Mouse (Mus musculus) embryonic facial prominence, embryonic 12.5 days (tissue): ENCODE measurements at regions not wholly inside any gene's neighbourhood (a gene's known extent, or its start where the extent isn't known, plus 50 kb on each side); places are given as distances from the start of the nearest gene placed in this dataset.
A peak's percentile ranks its signal among the peaks of the same experiment; 100 is the strongest.

Experiments used
- ATAC-seq: fragments of 200-750 bp; cut with Nextera tagmentation; 2 replicates; pipeline ENCODE4 v1.8.0; 2017; ENCODE audit not compliant: insufficient number of reproducible peaks, insufficient read depth, low FRiP score, low TSS enrichment
- H3K27ac ChIP-seq: fragments of 300-500 bp; sonication (generic); 2 replicates; pipeline ENCODE4 v1.5.1; 2016; ENCODE audit warnings: mild to moderate bottlenecking
- H3K27me3 ChIP-seq: fragments of 300-500 bp; sonication (generic); 2 replicates; pipeline ENCODE4 v1.6.1; 2016; ENCODE audit warnings: mild to moderate bottlenecking, moderate library complexity
- H3K36me3 ChIP-seq: fragments of 300-500 bp; sonication (generic); 2 replicates; pipeline ENCODE4 v1.6.1; 2016; ENCODE audit warnings: mild to moderate bottlenecking
- H3K4me1 ChIP-seq: fragments of 300-500 bp; sonication (generic); 2 replicates; pipeline ENCODE4 v1.6.1; 2016
- H3K4me2 ChIP-seq: fragments of 300-500 bp; sonication (generic); replicated peaks from 2 replicates; pipeline ENCODE4 v1.6.1; 2016; ENCODE audit warnings: mild to moderate bottlenecking, moderate library complexity
- H3K4me3 ChIP-seq: fragments of 300-500 bp; sonication (generic); 2 replicates; pipeline ENCODE4 v1.5.1; 2016; ENCODE audit warnings: mild to moderate bottlenecking
- H3K9ac ChIP-seq: fragments of 300-500 bp; sonication (generic); 2 replicates; pipeline ENCODE4 v1.6.1; 2016; ENCODE audit warnings: mild to moderate bottlenecking, moderate library complexity
- H3K9me3 ChIP-seq: fragments of 300-500 bp; sonication (generic); 2 replicates; pipeline ENCODE4 v1.6.1; 2016; ENCODE audit warnings: mild to moderate bottlenecking, moderate library complexity
- WGBS: fragments of 180-500 bp; shearing (Covaris S2); methylation state at CpG from one replicate; pipeline ENCODE4 v1.1.7; 2016; 5-methylcytosine and 5-hydroxymethylcytosine counted together

GRCm38 (mm10) chr13:64007688-64008087, 81.3 kb downstream of the Hsd17b3 start:
- Histone ChIP-seq H3K36me3 (no peaks in the 10 kb centered on the region), H3K4me2 (no peak overlapping the region), H3K27me3 (no peaks in the 10 kb centered on the region), H3K27ac (no peak overlapping the region), H3K4me1 (peaks cover 6% of the 10 kb centered on the region), H3K9ac (no peak overlapping the region), H3K9me3 (no peaks in the 10 kb centered on the region), H3K4me3 (no peak overlapping the region)
- no peak for ATAC-seq
- WGBS = 72% methylated on average over 2 of the region's 2 CpGs

- Histone ChIP-seq H3K27me3 (no peaks in the 10 kb centered on the region), H3K36me3 (no peaks in the 10 kb centered on the region), H3K4me1 (peaks cover 14% of the 10 kb centered on the region), H3K9me3 (no peaks in the 10 kb centered on the region), H3K27ac (peak overlapping the region; percentile 78), H3K4me2 (0 out of 2 replicates have a peak overlapping the region, but pooled peaks have one; percentile 9), H3K9ac (no peak overlapping the region), H3K4me3 (no peak overlapping the region)
- WGBS = 3% methylated on average over 6 of the region's 6 CpGs
- ATAC-seq = peak; percentile 56; the same call in 1 of the 2 replicates
Observed at GRCm38 (mm10) chr13:64002945-64003459, 86.0 kb downstream of the Hsd17b3 start.

DNA sequence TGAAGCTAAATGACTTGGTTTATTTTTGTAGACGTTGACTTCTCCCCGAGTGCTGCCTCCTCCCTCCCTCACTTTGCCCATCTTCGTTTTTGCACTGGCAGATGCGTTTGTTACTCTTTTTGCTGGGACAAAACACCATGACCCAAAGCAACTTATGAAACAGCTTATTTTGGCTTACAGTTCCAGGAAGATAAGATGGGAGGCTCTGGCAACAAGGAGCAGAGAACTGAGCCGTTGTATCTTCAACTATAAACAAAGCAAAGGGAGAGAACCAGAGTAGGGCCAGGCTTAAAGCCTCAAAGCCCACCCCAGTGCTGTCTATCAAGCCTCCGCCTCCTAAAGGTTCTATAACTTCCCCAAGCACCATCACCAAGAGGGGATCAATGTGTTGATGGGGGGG, 88.7 kb downstream of the Hsd17b3 start:
- H3K27ac ChIP-seq = no peak overlapping the region
- 75% methylated on average over 6 of the region's 6 CpGs for WGBS
- no peaks in the 10 kb centered on the region for H3K9me3 ChIP-seq
- no peak overlapping the region for H3K4me2 ChIP-seq
- no peak for ATAC-seq
- H3K9ac ChIP-seq = no peak overlapping the region
- no peaks in the 10 kb centered on the region for H3K36me3 ChIP-seq
- H3K27me3 ChIP-seq = no peaks in the 10 kb centered on the region
- H3K4me3 ChIP-seq = no peak overlapping the region
- H3K4me1 ChIP-seq = peaks cover 14% of the 10 kb centered on the region

GRCm38 (mm10) chr13:63998647-63999046, 90.4 kb downstream of the Hsd17b3 start:
- WGBS = 69% methylated on average over 10 of the region's 10 CpGs

DNA sequence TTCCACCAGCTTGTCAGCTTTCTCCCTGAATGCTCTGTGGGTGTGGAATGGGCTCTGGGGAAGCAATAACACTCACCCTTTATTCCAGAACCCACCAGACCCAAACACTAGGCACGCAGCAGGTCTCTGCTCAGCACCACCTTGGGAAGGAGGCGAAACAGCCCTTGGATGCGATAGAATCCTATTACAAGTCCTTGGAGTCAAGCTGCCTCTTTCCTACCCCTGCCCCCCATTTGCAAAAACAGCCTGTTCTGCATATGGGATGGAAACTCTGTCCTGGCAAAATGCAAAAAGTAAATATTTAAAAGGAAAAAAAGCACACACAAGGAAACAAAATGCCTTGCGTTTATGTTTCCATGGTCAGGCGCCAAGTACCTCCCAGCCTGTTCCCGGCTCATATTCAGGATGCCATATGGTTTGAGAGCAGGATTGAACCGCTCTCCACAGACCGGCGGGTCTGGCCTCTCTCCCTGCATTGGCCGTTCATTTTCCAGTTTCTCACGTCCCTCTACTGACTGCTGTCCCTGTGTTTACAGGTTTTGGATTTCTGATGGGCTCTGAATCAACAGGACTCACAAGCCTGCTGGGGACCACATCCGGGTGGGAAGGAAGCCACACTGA, 95.1 kb downstream of the Hsd17b3 start:
- Histone ChIP-seq H3K4me3 (no peak overlapping the region), H3K9me3 (no peaks in the 10 kb centered on the region), H3K9ac (no peak overlapping the region), H3K27me3 (no peaks in the 10 kb centered on the region), H3K27ac (peak overlapping the region; percentile 69; the same call in 1 of the 2 replicates), H3K36me3 (no peaks in the 10 kb centered on the region), H3K4me2 (no peak overlapping the region), H3K4me1 (0 out of 2 replicates have a peak, but pooled peaks cover 5% of the 10 kb centered on the region)
- ATAC-seq = 0 out of 2 replicates have a peak, but pooled peaks have one; percentile 73
- WGBS = 57% methylated on average over 12 of the region's 12 CpGs

More at GRCm38 (mm10) chr13:63998647-63999046, 90.4 kb downstream of the Hsd17b3 start:
- no peaks in the 10 kb centered on the region for H3K36me3 ChIP-seq
- no peak overlapping the region for H3K4me2 ChIP-seq
- no peak overlapping the region for H3K9ac ChIP-seq
- no peaks in the 10 kb centered on the region for H3K9me3 ChIP-seq
- peaks cover 14% of the 10 kb centered on the region for H3K4me1 ChIP-seq
- no peak for ATAC-seq
- no peaks in the 10 kb centered on the region for H3K27me3 ChIP-seq
- H3K4me3 ChIP-seq = no peak overlapping the region
- no peak overlapping the region for H3K27ac ChIP-seq

- Histone ChIP-seq H3K27ac (peak overlapping the region; percentile 69; the same call in 1 of the 2 replicates), H3K4me2 (no peak overlapping the region), H3K9me3 (no peaks in the 10 kb centered on the region), H3K4me3 (no peak overlapping the region), H3K4me1 (0 out of 2 replicates have a peak, but pooled peaks cover 5% of the 10 kb centered on the region), H3K27me3 (no peaks in the 10 kb centered on the region), H3K36me3 (no peaks in the 10 kb centered on the region), H3K9ac (no peak overlapping the region)
- no peak for ATAC-seq
- WGBS = 61% methylated on average over 1 of the region's 1 CpGs
Observed at GRCm38 (mm10) chr13:63992989-63993388, 96.0 kb downstream of the Hsd17b3 start.

- ATAC-seq = no peak
- Histone ChIP-seq H3K27me3 (no peaks in the 10 kb centered on the region), H3K9me3 (no peaks in the 10 kb centered on the region), H3K27ac (no peak overlapping the region), H3K9ac (no peak overlapping the region), H3K4me1 (0 out of 2 replicates have a peak, but pooled peaks cover 7% of the 10 kb centered on the region), H3K4me2 (no peak overlapping the region), H3K36me3 (no peaks in the 10 kb centered on the region), H3K4me3 (no peak overlapping the region)
- 20% methylated on average over 8 of the region's 8 CpGs for WGBS
Observed at GRCm38 (mm10) chr13:63990480-63990958, 98.5 kb downstream of the Hsd17b3 start.

GRCm38 (mm10) chr13:63989769-63990168, 99.3 kb downstream of the Hsd17b3 start:
- Histone ChIP-seq H3K27me3 (no peaks in the 10 kb centered on the region), H3K4me3 (no peak overlapping the region), H3K36me3 (no peaks in the 10 kb centered on the region), H3K9ac (no peak overlapping the region), H3K27ac (no peak overlapping the region), H3K4me2 (no peak overlapping the region), H3K4me1 (peaks cover 12% of the 10 kb centered on the region; the same call in 1 of the 2 replicates), H3K9me3 (no peaks in the 10 kb centered on the region)
- 73% methylated on average over 2 of the region's 2 CpGs for WGBS
- no peak for ATAC-seq

DNA sequence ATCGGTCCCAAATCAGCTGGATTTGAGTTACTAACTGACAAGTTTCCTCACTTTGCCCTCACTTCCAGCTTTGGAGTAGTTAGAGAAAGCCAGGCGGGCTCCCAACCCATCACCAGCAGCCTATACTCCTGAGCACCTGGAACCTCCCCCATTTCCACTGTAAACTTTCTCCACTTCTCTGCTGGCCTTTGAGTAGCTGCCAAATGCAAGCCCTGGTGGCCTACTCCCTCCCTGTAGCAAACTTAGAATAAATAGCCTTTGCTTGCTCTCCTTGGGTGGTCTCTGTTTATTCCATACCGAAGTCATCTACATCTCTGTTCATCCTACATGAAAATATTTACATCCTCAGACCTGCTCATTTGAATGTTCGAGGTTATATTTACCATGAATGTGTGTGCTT, 100.8 kb downstream of the Hsd17b3 start:
- H3K4me2 ChIP-seq = no peak overlapping the region

DNA sequence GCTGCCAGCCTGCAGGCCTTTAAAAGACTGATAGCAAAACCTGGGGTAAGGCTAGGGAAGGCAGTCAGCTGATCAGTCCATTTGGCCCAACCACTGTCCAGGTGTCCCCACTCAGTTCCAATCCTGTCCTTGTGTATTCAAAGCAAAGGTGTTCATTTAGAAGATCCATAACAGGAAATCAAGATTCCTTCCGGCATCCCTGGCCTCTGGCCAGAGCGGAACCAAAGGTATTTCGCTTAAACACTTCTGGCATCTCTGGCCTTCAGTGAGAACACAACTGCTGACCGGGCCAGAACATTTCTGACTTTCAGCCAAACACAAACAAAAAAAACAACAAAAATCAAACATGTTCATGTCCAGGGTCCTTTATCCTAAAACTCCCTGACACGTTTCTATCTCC, 102.3 kb downstream of the Hsd17b3 start:
- no peaks in the 10 kb centered on the region for H3K9me3 ChIP-seq
- H3K4me1 ChIP-seq = peaks cover 9% of the 10 kb centered on the region; the same call in 1 of the 2 replicates
- H3K36me3 ChIP-seq = no peaks in the 10 kb centered on the region
- H3K4me3 ChIP-seq = no peak overlapping the region
- H3K27me3 ChIP-seq = no peaks in the 10 kb centered on the region
- no peak for ATAC-seq
- no peak overlapping the region for H3K4me2 ChIP-seq
- no peak overlapping the region for H3K27ac ChIP-seq
- 84% methylated on average over 5 of the region's 5 CpGs for WGBS
- no peak overlapping the region; the same call in 1 of the 2 replicates for H3K9ac ChIP-seq

More for the DNA sequence above, 100.8 kb downstream of the Hsd17b3 start:
- Histone ChIP-seq H3K4me1 (peaks cover 10% of the 10 kb centered on the region; the same call in 1 of the 2 replicates), H3K36me3 (no peaks in the 10 kb centered on the region), H3K27ac (peak overlapping the region; percentile 36; the same call in 1 of the 2 replicates), H3K27me3 (no peaks in the 10 kb centered on the region), H3K9ac (no peak overlapping the region), H3K4me3 (no peak overlapping the region), H3K9me3 (no peaks in the 10 kb centered on the region)
- ATAC-seq = no peak
- WGBS = 70% methylated on average over 4 of the region's 4 CpGs

- no peak overlapping the region for H3K27ac ChIP-seq
- no peak overlapping the region for H3K4me2 ChIP-seq
- no peak overlapping the region for H3K4me3 ChIP-seq
- H3K4me1 ChIP-seq = peaks cover 12% of the 10 kb centered on the region
- no peak for ATAC-seq
- H3K9me3 ChIP-seq = no peaks in the 10 kb centered on the region
- WGBS = 4% methylated on average over 4 of the region's 4 CpGs
- no peaks in the 10 kb centered on the region for H3K27me3 ChIP-seq
- H3K36me3 ChIP-seq = no peaks in the 10 kb centered on the region
- H3K9ac ChIP-seq = no peak overlapping the region
Observed at GRCm38 (mm10) chr13:63985590-63985989, 103.4 kb downstream of the Hsd17b3 start.

DNA sequence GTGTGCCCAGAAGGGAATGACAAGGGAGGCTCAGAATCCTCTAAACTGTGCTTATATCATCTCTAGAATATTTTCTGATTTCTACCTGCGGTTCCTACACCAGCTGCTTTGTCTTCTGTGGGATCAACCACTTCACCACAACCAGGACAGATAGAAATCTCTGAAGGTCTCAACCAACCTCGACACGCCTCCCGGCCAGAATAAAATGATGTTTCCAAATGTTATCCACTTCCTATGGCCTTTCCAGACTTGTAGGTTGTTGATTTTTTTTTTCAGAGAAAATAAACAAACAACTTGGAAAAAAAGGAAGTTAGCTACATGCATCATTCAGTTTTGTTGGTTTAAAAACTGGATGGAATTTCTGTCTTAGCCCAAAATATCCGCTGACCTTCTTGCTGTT, 103.9 kb downstream of the Hsd17b3 start:
- Histone ChIP-seq H3K27ac (peak overlapping the region; percentile 67), H3K9ac (no peak overlapping the region), H3K36me3 (no peaks in the 10 kb centered on the region), H3K4me3 (no peak overlapping the region), H3K27me3 (no peaks in the 10 kb centered on the region), H3K4me2 (no peak overlapping the region), H3K4me1 (peaks cover 17% of the 10 kb centered on the region), H3K9me3 (no peaks in the 10 kb centered on the region)
- no peak for ATAC-seq
- WGBS = 48% methylated on average over 5 of the region's 5 CpGs
